Mouse (Mus musculus): ENCODE measurements at regions not wholly inside any gene's neighbourhood (a gene's known extent, or its start where the extent isn't known, plus 50 kb on each side); places are given as distances from the start of the nearest gene placed in this dataset.

DNA sequence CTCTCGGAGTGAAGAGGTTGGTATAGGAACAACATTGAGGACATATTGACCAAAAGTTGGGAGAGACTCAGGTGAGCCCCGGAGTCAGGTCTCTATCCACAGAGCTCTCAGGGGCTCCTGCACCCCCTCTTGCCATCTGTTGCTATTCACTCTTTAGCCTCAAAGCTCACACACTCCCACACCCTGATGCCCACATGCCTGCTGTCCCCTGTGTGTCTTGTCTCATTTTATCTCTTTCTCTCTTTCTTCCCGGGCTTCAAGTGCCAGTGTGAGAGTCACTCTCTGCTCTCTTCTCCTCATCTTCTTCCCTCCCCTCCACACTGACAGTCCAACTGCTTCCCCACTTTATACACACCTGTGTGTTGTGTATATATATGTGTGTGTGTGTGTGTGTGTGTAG lies 141.0 kb upstream of the Mdm1 start:
- Histone ChIP-seq H3K9ac (ENCODE audit: low read depth, low read length, severe bottlenecking) (no peak overlapping the region), H3K9me3 (ENCODE audit: control insufficient read depth, low read length) (no peaks in the 10 kb centered on the region), H3K36me3 (ENCODE audit: control insufficient read depth, insufficient read depth, low read length) (no peaks in the 10 kb centered on the region), H3K4me3 (replicated peaks; ENCODE audit: low read length) (no peak overlapping the region), H3K27me3 (ENCODE audit: control insufficient read depth, insufficient read depth, low read length) (no peaks in the 10 kb centered on the region), H3K27ac (replicated peaks; ENCODE audit: low read depth, low read length) (no peak overlapping the region), H3K4me1 (ENCODE audit: control insufficient read depth, insufficient read depth, low read length) (peaks cover 20% of the 10 kb centered on the region), H3K4me2 (replicated peaks; ENCODE audit: low read depth, low read length, severe bottlenecking) (no peak overlapping the region)
- WGBS = 83% methylated on average over 3 of the region's 3 CpGs
- ATAC-seq (ENCODE audit: low FRiP score, low read depth) (no peak), DNase-seq (ENCODE audit: low spot score) (no peak)
- TF ChIP-seq POLR2A (IDR thresholded peaks at IDR 0.05; ENCODE audit: borderline replicate concordance, extremely low read depth, insufficient read depth, insufficient read length) = no peak

DNA sequence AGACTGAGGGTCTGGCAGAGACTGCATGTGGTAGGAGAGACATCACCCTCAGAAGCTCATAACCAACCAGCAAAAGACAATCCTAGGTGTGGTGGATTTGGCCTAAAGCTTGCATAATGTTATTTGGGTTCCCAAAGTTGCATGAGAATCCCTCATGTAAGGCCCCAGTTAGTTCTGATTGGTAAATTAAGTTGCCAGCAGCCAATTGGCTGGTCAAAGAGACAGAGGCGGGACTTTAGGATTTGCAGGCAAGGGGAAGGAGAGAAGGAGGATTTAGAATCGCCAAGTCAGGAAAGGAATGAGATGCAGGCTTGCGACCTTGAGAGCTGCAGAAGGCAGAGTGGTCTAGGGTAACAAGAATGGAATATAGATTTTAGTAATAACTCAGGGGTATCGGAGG lies 140.1 kb upstream of the Mdm1 start:
- no peak for DNase-seq (ENCODE audit: low spot score)
- Histone ChIP-seq H3K4me2 (replicated peaks; ENCODE audit: low read depth, low read length, severe bottlenecking) (no peak overlapping the region), H3K4me3 (replicated peaks; ENCODE audit: low read length) (no peak overlapping the region), H3K4me1 (ENCODE audit: control insufficient read depth, insufficient read depth, low read length) (peaks cover 20% of the 10 kb centered on the region), H3K27me3 (ENCODE audit: control insufficient read depth, insufficient read depth, low read length) (no peaks in the 10 kb centered on the region), H3K9me3 (ENCODE audit: control insufficient read depth, low read length) (no peaks in the 10 kb centered on the region), H3K36me3 (ENCODE audit: control insufficient read depth, insufficient read depth, low read length) (no peaks in the 10 kb centered on the region), H3K9ac (ENCODE audit: low read depth, low read length, severe bottlenecking) (no peak overlapping the region), H3K27ac (replicated peaks; ENCODE audit: low read depth, low read length) (no peak overlapping the region)
- no peak for ATAC-seq (ENCODE audit: low FRiP score, low read depth)
- WGBS = 54% methylated on average over 4 of the region's 4 CpGs
- no peak for TF ChIP-seq POLR2A (IDR thresholded peaks at IDR 0.05; ENCODE audit: borderline replicate concordance, extremely low read depth, insufficient read depth, insufficient read length)

DNA sequence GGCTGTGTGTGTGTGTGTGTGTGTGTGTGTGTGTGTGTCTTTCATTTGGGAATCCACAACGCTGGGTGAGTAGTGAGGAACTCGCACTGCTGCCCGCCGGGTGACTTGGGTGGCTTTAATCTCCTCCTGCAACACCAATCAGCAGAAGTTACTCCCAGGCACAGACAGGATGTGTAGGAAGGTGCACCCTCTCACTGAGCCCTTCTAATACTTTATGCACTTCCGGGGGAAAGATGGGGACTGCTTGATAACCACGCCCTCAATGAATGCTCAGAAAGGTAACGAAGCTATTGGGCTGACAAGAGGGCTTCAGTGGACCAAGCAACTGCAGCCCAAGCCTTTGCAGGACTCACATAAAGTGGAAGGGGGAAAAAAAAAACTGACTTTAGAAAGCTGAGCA lies 139.6 kb upstream of the Mdm1 start:
- no peak for ATAC-seq (ENCODE audit: low FRiP score, low read depth)
- Histone ChIP-seq H3K4me3 (replicated peaks; ENCODE audit: low read length) (no peak overlapping the region), H3K9me3 (ENCODE audit: control insufficient read depth, low read length) (no peaks in the 10 kb centered on the region), H3K27me3 (ENCODE audit: control insufficient read depth, insufficient read depth, low read length) (no peaks in the 10 kb centered on the region), H3K9ac (ENCODE audit: low read depth, low read length, severe bottlenecking) (no peak overlapping the region), H3K4me1 (ENCODE audit: control insufficient read depth, insufficient read depth, low read length) (peaks cover 23% of the 10 kb centered on the region), H3K4me2 (replicated peaks; ENCODE audit: low read depth, low read length, severe bottlenecking) (no peak overlapping the region), H3K36me3 (ENCODE audit: control insufficient read depth, insufficient read depth, low read length) (no peaks in the 10 kb centered on the region), H3K27ac (replicated peaks; ENCODE audit: low read depth, low read length) (no peak overlapping the region)
- no peak for DNase-seq (ENCODE audit: low spot score)
- WGBS = 81% methylated on average over 7 of the region's 7 CpGs
- no peak for TF ChIP-seq POLR2A (IDR thresholded peaks at IDR 0.05; ENCODE audit: borderline replicate concordance, extremely low read depth, insufficient read depth, insufficient read length)

DNA sequence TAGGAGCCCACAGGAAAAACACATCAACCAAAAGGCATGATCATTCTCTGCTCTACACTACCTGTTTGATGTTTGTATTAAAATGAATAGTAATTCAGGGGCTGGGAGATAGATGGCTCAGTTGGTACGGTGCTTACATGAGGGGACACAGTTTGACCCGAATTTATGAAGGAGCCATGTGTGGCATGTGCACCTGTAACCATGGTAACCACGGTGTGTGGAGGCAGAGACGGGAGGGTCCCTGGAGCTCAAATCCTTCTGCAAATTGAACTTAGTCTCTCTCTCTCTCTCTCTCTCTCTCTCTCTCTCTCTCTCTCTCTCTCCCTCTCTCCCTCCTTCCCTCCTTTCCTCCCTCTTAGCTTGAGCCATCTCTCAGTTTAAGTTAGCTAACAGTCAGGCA lies 139.1 kb upstream of the Mdm1 start:
- TF ChIP-seq POLR2A (IDR thresholded peaks at IDR 0.05; ENCODE audit: borderline replicate concordance, extremely low read depth, insufficient read depth, insufficient read length) = no peak
- ATAC-seq (ENCODE audit: low FRiP score, low read depth) = no peak
- Histone ChIP-seq H3K9me3 (ENCODE audit: control insufficient read depth, low read length) (no peaks in the 10 kb centered on the region), H3K27ac (replicated peaks; ENCODE audit: low read depth, low read length) (no peak overlapping the region), H3K27me3 (ENCODE audit: control insufficient read depth, insufficient read depth, low read length) (no peaks in the 10 kb centered on the region), H3K4me3 (replicated peaks; ENCODE audit: low read length) (no peak overlapping the region), H3K4me2 (replicated peaks; ENCODE audit: low read depth, low read length, severe bottlenecking) (no peak overlapping the region), H3K4me1 (ENCODE audit: control insufficient read depth, insufficient read depth, low read length) (peaks cover 24% of the 10 kb centered on the region), H3K36me3 (ENCODE audit: control insufficient read depth, insufficient read depth, low read length) (no peaks in the 10 kb centered on the region), H3K9ac (ENCODE audit: low read depth, low read length, severe bottlenecking) (no peak overlapping the region)
- DNase-seq (ENCODE audit: low spot score) = no peak
- WGBS = 93% methylated on average over 4 of the region's 4 CpGs

DNA sequence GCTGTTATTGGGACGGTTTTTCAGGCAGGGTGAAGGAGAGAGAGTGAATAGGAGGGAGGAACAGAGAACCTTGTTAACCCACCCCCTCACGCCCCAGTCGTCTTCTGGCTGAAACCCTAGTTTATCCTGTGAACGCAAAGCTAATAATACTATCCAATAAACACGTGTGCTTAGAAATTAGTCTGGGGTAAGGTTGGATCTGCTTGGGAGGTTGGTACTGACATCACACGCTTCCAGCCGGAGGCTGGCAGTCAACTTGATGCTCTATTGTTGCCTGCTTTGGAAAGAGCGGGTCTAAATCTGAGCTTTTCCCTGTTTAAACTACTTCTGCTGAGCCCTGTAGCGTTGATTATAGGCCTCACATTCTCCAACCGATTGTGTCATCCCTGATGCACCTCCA lies 138.4 kb upstream of the Mdm1 start:
- no peak for DNase-seq (ENCODE audit: low spot score)
- no peak for TF ChIP-seq POLR2A (IDR thresholded peaks at IDR 0.05; ENCODE audit: borderline replicate concordance, extremely low read depth, insufficient read depth, insufficient read length)
- Histone ChIP-seq H3K36me3 (ENCODE audit: control insufficient read depth, insufficient read depth, low read length) (no peaks in the 10 kb centered on the region), H3K4me2 (replicated peaks; ENCODE audit: low read depth, low read length, severe bottlenecking) (no peak overlapping the region), H3K4me3 (replicated peaks; ENCODE audit: low read length) (no peak overlapping the region), H3K27me3 (ENCODE audit: control insufficient read depth, insufficient read depth, low read length) (no peaks in the 10 kb centered on the region), H3K9me3 (ENCODE audit: control insufficient read depth, low read length) (no peaks in the 10 kb centered on the region), H3K4me1 (ENCODE audit: control insufficient read depth, insufficient read depth, low read length) (peaks cover 28% of the 10 kb centered on the region), H3K27ac (replicated peaks; ENCODE audit: low read depth, low read length) (no peak overlapping the region), H3K9ac (ENCODE audit: low read depth, low read length, severe bottlenecking) (no peak overlapping the region)
- WGBS = 35% methylated on average over 10 of the region's 10 CpGs
- no peak for ATAC-seq (ENCODE audit: low FRiP score, low read depth)

DNA sequence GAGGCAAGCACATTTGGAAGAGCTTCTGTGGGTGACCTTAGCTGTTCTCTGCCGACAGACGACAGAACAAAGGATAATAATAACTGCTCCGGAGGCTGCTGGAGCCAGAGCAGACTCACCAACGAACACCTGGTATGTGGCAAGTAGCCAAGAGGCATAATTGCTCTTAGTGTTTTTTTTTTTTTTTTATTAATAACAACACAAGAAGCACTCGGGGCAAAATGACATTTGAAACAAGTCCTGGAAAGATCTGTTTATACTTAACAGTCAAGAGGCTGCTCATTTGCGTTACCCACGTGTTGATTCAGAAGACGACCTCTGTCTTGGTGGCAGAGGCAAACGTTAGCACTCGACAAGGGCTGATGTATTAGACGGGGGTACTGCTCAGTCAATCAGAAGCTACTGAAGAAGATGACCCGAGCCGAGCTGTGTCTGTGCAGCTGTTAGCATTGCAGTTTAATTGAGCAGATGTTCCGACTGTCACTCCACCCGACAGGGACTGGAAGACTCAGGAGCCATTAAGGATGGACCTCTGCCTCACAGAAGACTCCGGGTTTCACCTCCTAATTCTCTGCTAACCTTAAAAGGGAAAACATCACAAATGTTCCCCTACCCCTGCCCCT lies 137.8 kb upstream of the Mdm1 start:
- ATAC-seq (ENCODE audit: low FRiP score, low read depth) (no peak), DNase-seq (ENCODE audit: low spot score) (peak; percentile 58)
- Histone ChIP-seq H3K36me3 (ENCODE audit: control insufficient read depth, insufficient read depth, low read length) (no peaks in the 10 kb centered on the region), H3K4me2 (replicated peaks; ENCODE audit: low read depth, low read length, severe bottlenecking) (no peak overlapping the region), H3K27me3 (ENCODE audit: control insufficient read depth, insufficient read depth, low read length) (no peaks in the 10 kb centered on the region), H3K9ac (ENCODE audit: low read depth, low read length, severe bottlenecking) (no peak overlapping the region), H3K27ac (replicated peaks; ENCODE audit: low read depth, low read length) (no peak overlapping the region), H3K4me3 (replicated peaks; ENCODE audit: low read length) (no peak overlapping the region), H3K4me1 (ENCODE audit: control insufficient read depth, insufficient read depth, low read length) (peaks cover 28% of the 10 kb centered on the region), H3K9me3 (ENCODE audit: control insufficient read depth, low read length) (0 out of 2 replicates have a peak, but pooled peaks cover 2% of the 10 kb centered on the region)
- TF ChIP-seq POLR2A (IDR thresholded peaks at IDR 0.05; ENCODE audit: borderline replicate concordance, extremely low read depth, insufficient read depth, insufficient read length) = no peak
- WGBS = 13% methylated on average over 16 of the region's 16 CpGs

All from limb, embryonic 14.5 days (tissue).